Mouse (Mus musculus): ENCODE results near the gene Rpp14. TPM values are rescaled to one million over a fixed set of nuclear protein-coding genes. Genes with fewer than 3 reads are reported as not detected.

Gene Rpp14
- total and polyA plus RNA-seq, 2 experiments from 2014 or later = 43.8 to 47.7 TPM

GRCm38 (mm10) chr14:8059938-8060337, 20.2 kb upstream of the Rpp14 start:
- no peak for DNase-seq
- H3K9me3 ChIP-seq (ENCODE audit: low read length) = no peaks in the 10 kb centered on the region
- WGBS = 96% methylated on average over 7 of the region's 7 CpGs
- TF ChIP-seq CTCF (IDR thresholded peaks at IDR 0.05; ENCODE audit: low read depth) = no peak
- H3K36me3 ChIP-seq (ENCODE audit: insufficient read depth) = peaks cover 14% of the 10 kb centered on the region; the same call in 1 of the 2 replicates
- H3K4me3 ChIP-seq (ENCODE audit: low read depth, low read length) = no peak overlapping the region
- H3K4me2 ChIP-seq (ENCODE audit: low read depth) = no peak overlapping the region
- no peaks in the 10 kb centered on the region for H3K27me3 ChIP-seq (ENCODE audit: insufficient read depth, low read length)
- no peaks in the 10 kb centered on the region for H3K4me1 ChIP-seq (ENCODE audit: insufficient read depth)
- H3K27ac ChIP-seq (ENCODE audit: low read depth, low read length) = no peak overlapping the region
- no peak overlapping the region for H3K9ac ChIP-seq
- no peak for ATAC-seq

DNA sequence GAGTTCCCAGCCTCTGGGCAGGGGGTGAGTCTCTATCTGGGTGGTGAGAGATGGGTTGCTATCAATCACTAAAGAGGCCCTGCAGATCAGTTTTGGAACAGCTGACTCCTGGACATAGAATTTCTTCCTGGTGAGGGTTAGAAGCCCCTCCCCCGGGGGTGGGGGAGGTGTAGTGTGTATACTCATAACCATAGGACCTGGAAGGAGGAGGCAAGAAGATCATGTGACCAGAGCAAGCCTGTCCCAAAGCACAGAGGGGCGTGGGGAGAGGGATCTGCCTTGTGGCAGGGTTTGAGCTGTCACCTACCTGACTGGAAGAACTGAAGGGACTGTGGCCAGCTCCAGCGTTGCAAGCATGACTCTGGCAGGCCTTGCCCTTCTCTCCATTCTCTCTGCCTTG, 18.1 kb upstream of the Rpp14 start:
- no peaks in the 10 kb centered on the region for H3K27me3 ChIP-seq (ENCODE audit: insufficient read depth, low read length)
- DNase-seq = no peak

GRCm38 (mm10) chr14:8062537-8063301, 17.4 kb upstream of the Rpp14 start:
- DNase-seq (peak; percentile 51), ATAC-seq (peak; percentile 81)
- H3K4me2 ChIP-seq (ENCODE audit: low read depth) = no peak overlapping the region
- H3K27me3 ChIP-seq (ENCODE audit: insufficient read depth, low read length) = no peaks in the 10 kb centered on the region
- TF ChIP-seq CTCF (IDR thresholded peaks at IDR 0.05; ENCODE audit: low read depth) = no peak
- H3K9ac ChIP-seq = no peak overlapping the region
- no peaks in the 10 kb centered on the region for H3K4me1 ChIP-seq (ENCODE audit: insufficient read depth)
- H3K36me3 ChIP-seq (ENCODE audit: insufficient read depth) = no peaks in the 10 kb centered on the region
- 14% methylated on average over 3 of the region's 3 CpGs for WGBS
- peak overlapping the region; percentile 62 for H3K27ac ChIP-seq (ENCODE audit: low read depth, low read length)
- no peak overlapping the region for H3K4me3 ChIP-seq (ENCODE audit: low read depth, low read length)
- no peaks in the 10 kb centered on the region for H3K9me3 ChIP-seq (ENCODE audit: low read length)

More for the DNA sequence above, 18.1 kb upstream of the Rpp14 start:
- H3K36me3 ChIP-seq (ENCODE audit: insufficient read depth) = no peaks in the 10 kb centered on the region
- no peak overlapping the region for H3K4me3 ChIP-seq (ENCODE audit: low read depth, low read length)
- WGBS = 45% methylated on average over 3 of the region's 3 CpGs
- H3K4me1 ChIP-seq (ENCODE audit: insufficient read depth) = no peaks in the 10 kb centered on the region
- H3K4me2 ChIP-seq (ENCODE audit: low read depth) = no peak overlapping the region
- TF ChIP-seq CTCF (IDR thresholded peaks at IDR 0.05; ENCODE audit: low read depth) = no peak
- no peak overlapping the region for H3K9ac ChIP-seq
- no peak for ATAC-seq
- peak overlapping the region; percentile 62 for H3K27ac ChIP-seq (ENCODE audit: low read depth, low read length)
- H3K9me3 ChIP-seq (ENCODE audit: low read length) = no peaks in the 10 kb centered on the region

- WGBS = 90% methylated on average over 8 of the region's 8 CpGs
- H3K4me3 ChIP-seq (ENCODE audit: low read depth, low read length) = no peak overlapping the region
- DNase-seq (no peak), ATAC-seq (no peak)
- no peaks in the 10 kb centered on the region for H3K4me1 ChIP-seq (ENCODE audit: insufficient read depth)
- no peaks in the 10 kb centered on the region for H3K36me3 ChIP-seq (ENCODE audit: insufficient read depth)
- no peaks in the 10 kb centered on the region for H3K9me3 ChIP-seq (ENCODE audit: low read length)
- no peak overlapping the region for H3K9ac ChIP-seq
- no peak overlapping the region for H3K27ac ChIP-seq (ENCODE audit: low read depth, low read length)
- TF ChIP-seq CTCF (IDR thresholded peaks at IDR 0.05; ENCODE audit: low read depth) = no peak
- H3K4me2 ChIP-seq (ENCODE audit: low read depth) = no peak overlapping the region
- no peaks in the 10 kb centered on the region for H3K27me3 ChIP-seq (ENCODE audit: insufficient read depth, low read length)
Measured at GRCm38 (mm10) chr14:8063835-8064785, 16.1 kb upstream of the Rpp14 start.

GRCm38 (mm10) chr14:8080718-8081117, 551 bp downstream of the Rpp14 start:
- peak overlapping the region; percentile 95 for H3K27ac ChIP-seq (ENCODE audit: low read depth, low read length)
- H3K4me2 ChIP-seq (ENCODE audit: low read depth) = peak overlapping the region; percentile 92
- no peak for TF ChIP-seq CTCF (IDR thresholded peaks at IDR 0.05; ENCODE audit: low read depth)
- H3K4me1 ChIP-seq (ENCODE audit: insufficient read depth) = peaks cover 13% of the 10 kb centered on the region
- DNase-seq = no peak
- ATAC-seq = peak; percentile 47
- no peaks in the 10 kb centered on the region for H3K9me3 ChIP-seq (ENCODE audit: low read length)
- WGBS = 4% methylated on average over 11 of the region's 11 CpGs
- H3K4me3 ChIP-seq (ENCODE audit: low read depth, low read length) = peak overlapping the region; percentile 76
- no peaks in the 10 kb centered on the region for H3K27me3 ChIP-seq (ENCODE audit: insufficient read depth, low read length)
- peak overlapping the region; percentile 89 for H3K9ac ChIP-seq
- peaks cover 10% of the 10 kb centered on the region for H3K36me3 ChIP-seq (ENCODE audit: insufficient read depth)

DNA sequence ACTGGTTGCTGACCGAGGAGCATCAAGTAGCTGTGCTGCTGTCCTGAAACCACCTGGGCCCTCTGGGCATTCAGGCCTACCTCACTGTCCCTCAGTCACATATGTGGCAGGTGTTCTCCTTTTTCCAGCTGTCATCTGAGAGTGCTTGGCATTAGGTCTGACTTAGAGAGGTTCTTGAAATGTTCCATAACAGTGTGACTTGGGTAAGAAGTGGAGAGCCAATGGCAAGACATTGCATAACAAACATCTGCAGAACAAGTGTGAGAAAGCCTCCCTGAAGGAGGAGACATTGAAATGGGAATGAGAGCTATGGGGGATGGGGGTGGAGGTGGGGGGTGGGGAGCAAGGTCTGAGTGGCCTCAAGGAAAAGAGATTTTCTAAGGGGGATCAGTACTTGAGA, 2.8 kb downstream of the Rpp14 start:
- WGBS = 92% methylated on average over 1 of the region's 1 CpGs
- Histone ChIP-seq H3K27me3 (ENCODE audit: insufficient read depth, low read length) (no peaks in the 10 kb centered on the region), H3K4me3 (ENCODE audit: low read depth, low read length) (no peak overlapping the region), H3K9me3 (ENCODE audit: low read length) (no peaks in the 10 kb centered on the region), H3K27ac (ENCODE audit: low read depth, low read length) (no peak overlapping the region), H3K36me3 (ENCODE audit: insufficient read depth) (peaks cover 26% of the 10 kb centered on the region), H3K4me1 (ENCODE audit: insufficient read depth) (peaks cover 13% of the 10 kb centered on the region), H3K4me2 (ENCODE audit: low read depth) (no peak overlapping the region), H3K9ac (no peak overlapping the region)
- ATAC-seq (no peak), DNase-seq (no peak)
- TF ChIP-seq CTCF (IDR thresholded peaks at IDR 0.05; ENCODE audit: low read depth) = no peak

GRCm38 (mm10) chr14:8089016-8089415, 8.8 kb downstream of the Rpp14 start:
- H3K27ac ChIP-seq (ENCODE audit: low read depth, low read length) = no peak overlapping the region
- no peak for TF ChIP-seq CTCF (IDR thresholded peaks at IDR 0.05; ENCODE audit: low read depth)
- WGBS = 95% methylated on average over 2 of the region's 2 CpGs
- no peak for ATAC-seq
- no peaks in the 10 kb centered on the region for H3K27me3 ChIP-seq (ENCODE audit: insufficient read depth, low read length)
- no peak overlapping the region for H3K4me2 ChIP-seq (ENCODE audit: low read depth)
- DNase-seq = no peak
- H3K9ac ChIP-seq = no peak overlapping the region
- H3K9me3 ChIP-seq (ENCODE audit: low read length) = no peaks in the 10 kb centered on the region
- no peak overlapping the region for H3K4me3 ChIP-seq (ENCODE audit: low read depth, low read length)
- H3K4me1 ChIP-seq (ENCODE audit: insufficient read depth) = no peaks in the 10 kb centered on the region
- peaks cover 50% of the 10 kb centered on the region for H3K36me3 ChIP-seq (ENCODE audit: insufficient read depth)

Measured in forebrain, postnatal 0 days (tissue).